Mouse (Mus musculus) hindbrain, embryonic 10.5 days (tissue): ENCODE measurements around the gene Cblb. TPM values are rescaled to one million over a fixed set of nuclear protein-coding genes. Genes with fewer than 3 reads are reported as not detected.

Source experiments
- DNase-seq: peaks from one replicate; pipeline ENCODE4 v3.0.0-alpha.2; 2017; ENCODE audit warnings: low spot score
- H3K27ac ChIP-seq: fragments of 300-500 bp; sonication (generic); 2 replicates; pipeline ENCODE4 v1.5.1; 2016; ENCODE audit warnings: mild to moderate bottlenecking, moderate library complexity
- H3K27me3 ChIP-seq: fragments of 300-500 bp; sonication (generic); 2 replicates; pipeline ENCODE4 v1.6.1; 2016; ENCODE audit warnings: mild to moderate bottlenecking; ENCODE audit not compliant: poor library complexity, insufficient read depth, severe bottlenecking
- H3K36me3 ChIP-seq: fragments of 300-500 bp; sonication (generic); 2 replicates; pipeline ENCODE4 v1.6.1; 2016; ENCODE audit warnings: mild to moderate bottlenecking, moderate library complexity
- H3K4me1 ChIP-seq: fragments of 300-500 bp; sonication (generic); replicated peaks from 2 replicates; pipeline ENCODE4 v1.6.1; 2016; ENCODE audit warnings: mild to moderate bottlenecking
- H3K4me3 ChIP-seq: fragments of 300-500 bp; sonication (generic); 2 replicates; pipeline ENCODE4 v1.5.1; 2016; ENCODE audit warnings: mild to moderate bottlenecking, moderate library complexity
- H3K9me3 ChIP-seq: fragments of 300-500 bp; sonication (generic); 2 replicates; pipeline ENCODE4 v1.6.1; 2016; ENCODE audit warnings: mild to moderate bottlenecking, moderate library complexity
- WGBS: fragments of 180-500 bp; shearing (Covaris S2); methylation state at CpG from one replicate; pipeline ENCODE4 v1.1.7; 2016; 5-methylcytosine and 5-hydroxymethylcytosine counted together
- polyA plus RNA-seq: library from polyadenylated mRNA; unstranded; fragments of >200 nt; fragmentation: Nextera tagmentation; extraction: Ambion mirVana; gene quantifications from 2 replicates; pipeline ENCODE4 v1.2.1, GENCODE M21; 2016

Cblb gene
- polyA plus RNA-seq, 1 experiment from 2014 or later = 42.6 TPM

DNA sequence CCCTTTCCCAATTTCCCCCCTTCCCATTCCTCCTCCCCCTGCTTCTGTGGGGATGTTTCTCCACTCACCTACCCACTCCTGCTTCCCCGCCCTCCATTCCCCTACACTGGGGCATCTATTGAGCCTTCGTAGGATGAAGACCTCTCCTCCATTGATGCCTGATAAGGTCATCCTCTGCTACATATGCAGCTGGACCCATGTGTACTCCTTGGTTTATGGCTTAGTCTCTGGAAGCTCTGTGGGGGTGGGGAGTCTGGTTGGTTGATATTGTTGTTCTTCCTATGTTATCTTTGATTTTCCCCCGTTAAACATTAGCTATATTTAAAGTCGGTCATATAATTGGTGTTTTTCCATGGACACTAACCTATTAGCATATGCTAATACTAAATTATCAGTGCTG lies 3.7 kb upstream of the Cblb start:
- no peaks in the 10 kb centered on the region for H3K9me3 ChIP-seq
- 94% methylated on average over 4 of the region's 4 CpGs for WGBS
- no peak overlapping the region for H3K4me3 ChIP-seq
- no peak overlapping the region for H3K27ac ChIP-seq
- H3K27me3 ChIP-seq = no peaks in the 10 kb centered on the region
- peaks cover 7% of the 10 kb centered on the region for H3K4me1 ChIP-seq
- H3K36me3 ChIP-seq = no peaks in the 10 kb centered on the region
- DNase-seq = no peak

- Histone ChIP-seq H3K27me3 (no peaks in the 10 kb centered on the region), H3K36me3 (peaks cover 2% of the 10 kb centered on the region; the same call in 1 of the 2 replicates), H3K9me3 (no peaks in the 10 kb centered on the region), H3K4me3 (no peak overlapping the region), H3K27ac (no peak overlapping the region), H3K4me1 (peaks cover 16% of the 10 kb centered on the region)
- no peak for DNase-seq
- WGBS = 90% methylated on average over 3 of the region's 3 CpGs
These were observed 2.0 kb upstream of the Cblb start for GRCm38 (mm10) chr16:52029001-52029400.

GRCm38 (mm10) chr16:52031712-52032251 lies 757 bp downstream of the Cblb start:
- peak overlapping the region; percentile 98 for H3K4me3 ChIP-seq
- DNase-seq = peak; percentile 84
- no peaks in the 10 kb centered on the region for H3K9me3 ChIP-seq
- no peaks in the 10 kb centered on the region for H3K27me3 ChIP-seq
- WGBS = under 1% methylated on average over 37 of the region's 37 CpGs
- peak overlapping the region; percentile 99 for H3K27ac ChIP-seq
- H3K36me3 ChIP-seq = peaks cover 30% of the 10 kb centered on the region
- H3K4me1 ChIP-seq = peaks cover 29% of the 10 kb centered on the region

GRCm38 (mm10) chr16:52032376-52033330 lies 1.6 kb downstream of the Cblb start:
- peaks cover 39% of the 10 kb centered on the region for H3K36me3 ChIP-seq
- peaks cover 29% of the 10 kb centered on the region for H3K4me1 ChIP-seq
- H3K4me3 ChIP-seq = peak overlapping the region; percentile 98
- peak overlapping the region; percentile 99 for H3K27ac ChIP-seq
- no peak for DNase-seq
- H3K9me3 ChIP-seq = no peaks in the 10 kb centered on the region
- H3K27me3 ChIP-seq = no peaks in the 10 kb centered on the region
- WGBS = 16% methylated on average over 29 of the region's 29 CpGs

GRCm38 (mm10) chr16:52033381-52034315 lies 2.6 kb downstream of the Cblb start:
- no peak for DNase-seq
- H3K27me3 ChIP-seq = no peaks in the 10 kb centered on the region
- 92% methylated on average over 4 of the region's 4 CpGs for WGBS
- H3K4me3 ChIP-seq = peak overlapping the region; percentile 98
- H3K4me1 ChIP-seq = peaks cover 29% of the 10 kb centered on the region
- peaks cover 49% of the 10 kb centered on the region for H3K36me3 ChIP-seq
- H3K27ac ChIP-seq = peak overlapping the region; percentile 99; the same call in 1 of the 2 replicates
- H3K9me3 ChIP-seq = no peaks in the 10 kb centered on the region

DNA sequence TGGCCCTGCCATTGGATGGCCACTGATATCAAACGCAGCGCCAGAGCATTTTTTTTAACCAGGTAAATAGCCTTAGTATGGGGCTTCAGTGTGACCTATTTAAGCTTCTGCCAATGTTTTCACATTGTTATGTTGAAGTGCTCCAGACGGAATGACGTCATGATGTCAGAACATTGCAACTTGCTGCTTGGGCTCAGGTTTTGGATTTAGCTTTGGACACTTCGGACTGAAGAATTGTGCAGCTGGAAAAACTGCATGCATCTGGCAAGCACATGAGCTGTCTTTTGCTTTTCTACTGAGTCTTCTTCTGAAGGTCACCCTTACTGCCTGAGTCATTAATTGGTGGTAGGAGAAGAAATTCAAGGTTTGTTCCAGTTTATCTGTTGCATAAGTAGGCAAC lies 3.3 kb downstream of the Cblb start:
- Histone ChIP-seq H3K27ac (no peak overlapping the region), H3K36me3 (peaks cover 56% of the 10 kb centered on the region), H3K9me3 (no peaks in the 10 kb centered on the region), H3K27me3 (no peaks in the 10 kb centered on the region), H3K4me3 (peak overlapping the region; percentile 36), H3K4me1 (peaks cover 29% of the 10 kb centered on the region)
- WGBS = 91% methylated on average over 5 of the region's 5 CpGs
- DNase-seq = no peak

DNA sequence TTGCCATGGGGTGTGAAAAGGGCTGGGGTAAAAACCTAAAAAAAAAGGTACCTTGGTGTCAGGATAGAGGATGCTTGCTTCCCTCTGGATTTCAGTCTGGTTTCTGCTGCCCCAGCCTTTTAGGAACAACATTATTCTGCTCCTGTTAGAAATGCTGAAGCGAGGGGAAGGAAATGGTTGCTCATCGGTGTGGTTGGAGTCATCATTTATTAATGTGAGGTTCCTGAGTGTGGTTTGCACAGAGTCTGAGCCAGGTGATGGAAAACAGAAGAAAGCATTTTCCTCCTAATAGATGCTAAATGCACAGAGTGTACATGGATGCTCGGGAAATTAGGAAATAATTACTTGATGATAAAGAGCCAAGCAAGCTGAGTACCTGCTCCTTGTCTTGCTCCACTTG lies 5.3 kb downstream of the Cblb start:
- Histone ChIP-seq H3K36me3 (peaks cover 72% of the 10 kb centered on the region), H3K4me3 (peak overlapping the region; percentile 36; the same call in 1 of the 2 replicates)
- 85% methylated on average over 3 of the region's 3 CpGs for WGBS

DNA sequence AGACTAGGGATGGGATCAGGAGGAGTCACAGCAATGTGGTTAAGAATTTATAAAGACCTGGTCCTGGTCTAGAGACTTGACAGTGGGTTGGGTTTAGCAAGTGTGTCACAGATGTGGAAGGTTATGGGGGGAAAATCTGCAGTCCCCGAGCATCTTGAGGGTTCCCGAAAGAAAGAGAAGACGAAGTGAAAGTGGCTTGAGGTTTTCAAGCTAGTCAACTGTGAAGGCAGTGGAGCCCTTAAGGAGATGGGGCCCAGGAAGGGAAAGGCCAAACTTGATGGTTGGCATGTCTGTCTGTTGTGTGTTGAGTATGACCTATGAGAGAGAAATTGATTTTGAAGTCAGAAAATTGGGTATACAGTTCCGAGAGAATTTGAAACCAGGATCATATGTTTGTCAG lies 7.3 kb downstream of the Cblb start:
- WGBS = 94% methylated on average over 4 of the region's 4 CpGs
- Histone ChIP-seq H3K36me3 (peaks cover 73% of the 10 kb centered on the region), H3K27me3 (no peaks in the 10 kb centered on the region), H3K27ac (no peak overlapping the region), H3K4me1 (peaks cover 31% of the 10 kb centered on the region), H3K4me3 (no peak overlapping the region), H3K9me3 (no peaks in the 10 kb centered on the region)
- DNase-seq = no peak

More for the DNA sequence above, 5.3 kb downstream of the Cblb start:
- peaks cover 26% of the 10 kb centered on the region for H3K4me1 ChIP-seq
- H3K27me3 ChIP-seq = no peaks in the 10 kb centered on the region
- no peaks in the 10 kb centered on the region for H3K9me3 ChIP-seq
- DNase-seq = no peak
- H3K27ac ChIP-seq = no peak overlapping the region

- no peaks in the 10 kb centered on the region for H3K27me3 ChIP-seq
- H3K27ac ChIP-seq = no peak overlapping the region
- DNase-seq = no peak
- H3K4me3 ChIP-seq = no peak overlapping the region
- peaks cover 30% of the 10 kb centered on the region for H3K4me1 ChIP-seq
- 96% methylated on average over 2 of the region's 2 CpGs for WGBS
- H3K9me3 ChIP-seq = no peaks in the 10 kb centered on the region
- H3K36me3 ChIP-seq = peaks cover 72% of the 10 kb centered on the region
These were observed 7.8 kb downstream of the Cblb start for GRCm38 (mm10) chr16:52038821-52039220.

DNA sequence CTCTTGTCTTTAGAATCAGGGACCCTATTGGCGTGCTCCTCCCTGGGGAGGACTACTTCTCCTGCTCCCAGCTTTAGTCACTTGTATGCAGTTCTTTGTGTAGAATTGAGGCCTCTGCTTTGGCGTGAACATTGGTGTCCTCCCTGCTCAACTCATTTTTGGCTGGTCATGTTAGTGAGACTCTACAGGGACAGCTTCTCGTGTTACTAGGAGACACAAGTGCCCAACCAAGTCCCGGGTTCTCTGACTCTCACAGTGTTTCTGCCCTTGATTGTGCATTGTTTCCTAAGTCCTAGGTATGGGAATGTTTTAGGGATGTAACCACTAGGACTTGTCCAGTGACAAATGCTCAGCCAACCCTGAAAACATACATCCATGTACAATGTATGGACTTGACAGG lies 9.9 kb downstream of the Cblb start:
- no peak overlapping the region for H3K4me3 ChIP-seq
- H3K27ac ChIP-seq = no peak overlapping the region
- peaks cover 51% of the 10 kb centered on the region for H3K36me3 ChIP-seq
- H3K27me3 ChIP-seq = no peaks in the 10 kb centered on the region
- no peak for DNase-seq
- no peaks in the 10 kb centered on the region for H3K9me3 ChIP-seq
- H3K4me1 ChIP-seq = peaks cover 15% of the 10 kb centered on the region
- 78% methylated on average over 4 of the region's 4 CpGs for WGBS

GRCm38 (mm10) chr16:52042667-52043379 lies 11.8 kb downstream of the Cblb start:
- H3K9me3 ChIP-seq = no peaks in the 10 kb centered on the region
- peaks cover 47% of the 10 kb centered on the region for H3K36me3 ChIP-seq
- H3K4me1 ChIP-seq = peaks cover 15% of the 10 kb centered on the region
- H3K27ac ChIP-seq = peak overlapping the region; percentile 72
- DNase-seq = no peak
- H3K27me3 ChIP-seq = no peaks in the 10 kb centered on the region
- WGBS = 67% methylated on average over 14 of the region's 14 CpGs
- H3K4me3 ChIP-seq = no peak overlapping the region
